Mouse (Mus musculus): Measurements from ENCODE around the gene Zswim4. TPM values are rescaled to one million over a fixed set of nuclear protein-coding genes. Genes with fewer than 3 reads are reported as not detected.

Gene Zswim4
- polyA plus RNA-seq, 1 experiment from 2014 or later, result 41.1 TPM

DNA sequence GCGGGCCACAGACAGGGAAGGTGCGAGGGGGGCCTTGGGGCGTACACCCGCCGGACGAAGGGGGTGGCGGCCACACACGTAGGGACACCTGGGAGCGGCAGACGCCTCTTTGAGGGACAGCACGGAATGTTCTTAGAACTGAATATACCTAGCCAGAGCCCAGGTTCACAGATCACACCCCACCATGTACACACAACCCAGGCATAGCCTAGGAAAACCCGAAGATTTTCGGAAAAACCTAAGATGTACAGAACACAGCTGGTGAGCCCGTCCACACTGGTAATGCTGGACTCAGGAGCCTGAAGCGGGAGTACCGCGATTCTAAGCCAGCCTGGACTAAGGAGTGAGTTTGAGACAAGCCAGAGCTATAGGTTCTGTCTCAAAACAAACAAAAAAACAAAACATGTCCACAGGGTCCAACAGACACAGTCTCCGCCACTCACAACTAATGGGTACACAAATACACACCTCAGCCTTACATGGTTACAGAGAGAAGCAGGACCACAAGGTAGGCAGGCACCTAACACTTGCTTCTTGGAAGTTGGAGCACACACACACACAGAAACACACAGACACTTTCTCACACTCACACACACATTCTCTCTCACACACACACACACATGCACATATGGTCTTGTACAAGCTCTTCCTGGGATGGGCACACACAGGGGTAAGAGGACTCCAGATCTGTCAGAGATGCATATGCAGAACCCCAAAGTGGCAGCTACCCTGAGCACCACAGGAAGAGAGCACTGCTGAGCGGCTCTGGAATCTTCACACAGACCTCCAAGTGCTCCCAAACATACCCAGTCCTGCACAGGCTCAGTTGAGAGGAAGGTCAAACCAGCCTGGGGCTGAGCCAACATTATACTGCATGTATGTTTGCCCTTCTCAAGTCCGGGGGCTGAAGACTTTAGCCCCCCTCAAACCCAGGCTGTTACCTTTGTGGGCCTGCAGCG lies 52.5 kb downstream of the Zswim4 start:
- WGBS, result 13% methylated on average over 21 of the region's 21 CpGs
- H3K27me3 ChIP-seq, result no peaks in the 10 kb centered on the region; the same call in 1 of the 2 replicates
- no peaks in the 10 kb centered on the region for H3K36me3 ChIP-seq
- peak overlapping the region; percentile 82 for H3K4me2 ChIP-seq (replicated peaks)
- H3K4me3 ChIP-seq, result peak overlapping the region; percentile 78
- no peaks in the 10 kb centered on the region for H3K9me3 ChIP-seq
- peak overlapping the region; percentile 96 for H3K27ac ChIP-seq (replicated peaks)
- peak; percentile 27 for ATAC-seq (replicated peaks)
- H3K9ac ChIP-seq (replicated peaks), result peak overlapping the region; percentile 98
- peaks cover 54% of the 10 kb centered on the region for H3K4me1 ChIP-seq

DNA sequence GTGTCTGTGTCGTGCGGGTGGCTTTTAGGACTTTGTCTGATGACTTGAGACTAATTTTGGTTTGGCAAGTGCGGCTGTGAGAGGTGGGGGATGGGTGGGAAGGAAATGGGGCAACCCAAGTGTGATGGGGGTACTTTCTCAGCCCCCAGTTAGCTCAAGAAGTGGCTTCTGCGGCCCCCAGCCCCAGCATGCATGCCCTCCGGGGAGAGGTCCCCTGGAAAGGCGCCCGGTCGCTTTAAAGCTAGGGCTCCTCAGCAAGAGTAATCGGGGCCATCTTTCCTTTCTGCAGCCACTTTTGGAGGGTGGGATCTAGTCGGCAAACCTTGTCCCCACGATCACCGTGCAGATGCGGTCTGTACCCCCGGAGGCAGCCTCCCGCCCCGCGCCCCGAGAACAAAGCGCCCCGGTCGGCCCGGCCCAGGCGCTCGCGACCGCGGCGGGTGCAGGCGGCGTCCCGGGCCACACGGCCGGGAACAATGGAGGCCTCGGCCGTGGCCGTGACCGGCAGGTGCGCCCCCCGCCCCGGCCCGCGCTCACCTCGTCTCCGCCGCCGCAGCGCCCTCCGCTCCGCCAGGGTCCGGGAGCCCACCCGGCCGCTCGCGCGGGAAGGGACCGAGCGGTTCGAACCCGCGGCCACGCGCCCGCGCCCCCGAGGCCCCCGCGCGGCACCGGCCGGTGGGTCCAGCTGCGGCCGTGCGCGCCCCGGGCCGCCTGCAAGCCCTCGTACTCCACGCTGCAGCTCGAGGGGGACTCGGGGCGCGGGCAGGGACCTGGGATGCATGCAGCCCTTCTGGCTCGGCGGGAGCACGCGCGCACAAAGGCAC lies 53.4 kb downstream of the Zswim4 start:
- H3K4me1 ChIP-seq, result peaks cover 57% of the 10 kb centered on the region
- peak overlapping the region; percentile 98 for H3K9ac ChIP-seq (replicated peaks)
- peak; percentile 39 for ATAC-seq (replicated peaks)
- H3K36me3 ChIP-seq, result no peaks in the 10 kb centered on the region
- peak overlapping the region; percentile 78 for H3K4me3 ChIP-seq
- WGBS, result under 1% methylated on average over 77 of the region's 87 CpGs
- H3K4me2 ChIP-seq (replicated peaks), result peak overlapping the region; percentile 82
- H3K9me3 ChIP-seq, result no peaks in the 10 kb centered on the region
- H3K27ac ChIP-seq (replicated peaks), result peak overlapping the region; percentile 96
- no peaks in the 10 kb centered on the region; the same call in 1 of the 2 replicates for H3K27me3 ChIP-seq

DNA sequence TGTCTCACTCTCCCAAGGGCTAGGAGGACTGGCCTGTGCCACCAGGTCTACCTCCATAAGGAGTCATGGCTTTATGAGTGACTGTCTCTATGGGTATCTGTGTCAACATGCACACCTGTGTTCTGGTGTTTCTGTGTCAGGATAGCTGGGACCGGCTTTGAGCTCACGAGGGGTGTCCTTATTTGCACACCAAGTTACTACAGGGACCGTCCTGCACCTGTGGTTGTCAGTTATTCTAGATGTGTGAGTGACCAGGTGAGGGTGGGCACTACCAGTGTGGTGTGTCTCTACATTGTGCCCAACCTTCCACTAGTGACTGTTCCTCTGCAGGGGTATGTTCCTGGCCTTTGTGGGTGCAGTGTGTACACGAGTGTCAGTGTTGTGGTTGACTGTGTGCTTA lies 54.0 kb downstream of the Zswim4 start:
- 38% methylated on average over 4 of the region's 4 CpGs for WGBS
- 0 out of 2 replicates have a peak, but pooled peaks have one; percentile 4 for ATAC-seq (replicated peaks)
- H3K9ac ChIP-seq (replicated peaks), result peak overlapping the region; percentile 98
- no peaks in the 10 kb centered on the region for H3K9me3 ChIP-seq
- H3K27ac ChIP-seq (replicated peaks), result peak overlapping the region; percentile 96
- peak overlapping the region; percentile 78 for H3K4me3 ChIP-seq
- no peaks in the 10 kb centered on the region for H3K36me3 ChIP-seq
- H3K4me1 ChIP-seq, result peaks cover 61% of the 10 kb centered on the region
- H3K4me2 ChIP-seq (replicated peaks), result peak overlapping the region; percentile 82
- H3K27me3 ChIP-seq, result no peaks in the 10 kb centered on the region; the same call in 1 of the 2 replicates

DNA sequence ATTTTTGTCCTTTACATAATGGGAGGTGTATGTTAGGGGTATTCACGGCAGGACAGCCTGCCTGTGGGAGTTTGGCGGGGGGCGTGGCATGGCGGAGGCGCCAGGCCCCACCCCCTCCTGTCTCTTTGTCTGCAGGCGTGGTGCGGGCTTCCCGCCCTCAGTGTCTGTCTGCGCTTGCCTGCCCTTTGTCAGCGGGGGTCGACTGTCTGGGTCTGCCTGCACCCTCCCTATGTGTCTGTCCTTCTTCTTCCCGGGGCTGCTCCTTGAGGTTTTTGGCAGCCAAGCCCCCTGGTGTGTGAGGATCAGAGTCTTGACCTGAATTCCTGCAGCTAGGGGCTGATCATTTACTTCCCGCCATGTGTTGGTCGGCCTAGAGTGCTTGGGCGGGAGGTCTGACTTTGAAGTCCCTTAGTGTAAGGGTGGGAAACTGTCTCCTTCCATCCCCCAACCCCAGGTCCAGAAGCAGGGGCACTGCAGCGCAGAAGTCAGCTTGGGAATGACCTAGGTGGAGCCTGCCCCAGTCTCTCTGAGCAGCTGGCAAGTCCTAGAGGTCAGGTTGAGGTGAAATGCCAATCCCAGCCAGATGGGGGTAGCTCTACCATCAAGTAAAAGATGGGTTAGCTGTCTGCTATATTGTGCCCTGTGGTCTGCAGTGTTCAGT lies 56.2 kb downstream of the Zswim4 start:
- H3K9me3 ChIP-seq, result no peaks in the 10 kb centered on the region
- peaks cover 57% of the 10 kb centered on the region for H3K4me1 ChIP-seq
- WGBS, result under 1% methylated on average over 16 of the region's 16 CpGs
- no peaks in the 10 kb centered on the region for H3K27me3 ChIP-seq
- peak overlapping the region; percentile 53 for H3K9ac ChIP-seq (replicated peaks)
- peak overlapping the region; percentile 70 for H3K4me2 ChIP-seq (replicated peaks)
- no peaks in the 10 kb centered on the region for H3K36me3 ChIP-seq
- peak; percentile 63 for ATAC-seq (replicated peaks)
- H3K27ac ChIP-seq (replicated peaks), result peak overlapping the region; percentile 83
- H3K4me3 ChIP-seq, result peak overlapping the region; percentile 35

DNA sequence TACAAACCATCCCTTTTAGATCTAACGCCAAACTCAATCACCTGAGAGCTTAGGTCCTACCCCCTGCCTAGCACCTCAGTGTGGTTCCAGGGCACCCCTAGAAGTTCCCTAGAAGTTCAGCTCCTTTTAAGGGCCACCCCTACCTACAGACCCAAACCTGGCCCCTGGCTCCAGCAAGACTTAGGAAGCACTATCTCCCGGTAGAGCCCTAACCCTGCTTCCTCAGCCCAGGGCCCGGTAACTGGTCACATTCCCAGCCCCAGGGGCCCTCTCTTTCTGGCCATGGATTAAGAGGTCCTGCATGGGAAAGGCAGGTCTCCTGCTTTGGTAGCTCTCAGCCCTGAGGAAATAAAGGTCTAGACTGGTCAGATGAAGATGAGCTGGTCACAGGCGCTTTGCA lies 56.9 kb downstream of the Zswim4 start:
- peak overlapping the region; percentile 35 for H3K4me3 ChIP-seq
- peaks cover 57% of the 10 kb centered on the region for H3K4me1 ChIP-seq
- no peaks in the 10 kb centered on the region for H3K9me3 ChIP-seq
- peak overlapping the region; percentile 70 for H3K4me2 ChIP-seq (replicated peaks)
- H3K27ac ChIP-seq (replicated peaks), result peak overlapping the region; percentile 83
- peaks cover 5% of the 10 kb centered on the region; the same call in 1 of the 2 replicates for H3K36me3 ChIP-seq
- no peaks in the 10 kb centered on the region for H3K27me3 ChIP-seq
- ATAC-seq (replicated peaks), result no peak; the same call in 1 of the 2 replicates
- 9% methylated on average over 4 of the region's 4 CpGs for WGBS
- peak overlapping the region; percentile 53 for H3K9ac ChIP-seq (replicated peaks)

DNA sequence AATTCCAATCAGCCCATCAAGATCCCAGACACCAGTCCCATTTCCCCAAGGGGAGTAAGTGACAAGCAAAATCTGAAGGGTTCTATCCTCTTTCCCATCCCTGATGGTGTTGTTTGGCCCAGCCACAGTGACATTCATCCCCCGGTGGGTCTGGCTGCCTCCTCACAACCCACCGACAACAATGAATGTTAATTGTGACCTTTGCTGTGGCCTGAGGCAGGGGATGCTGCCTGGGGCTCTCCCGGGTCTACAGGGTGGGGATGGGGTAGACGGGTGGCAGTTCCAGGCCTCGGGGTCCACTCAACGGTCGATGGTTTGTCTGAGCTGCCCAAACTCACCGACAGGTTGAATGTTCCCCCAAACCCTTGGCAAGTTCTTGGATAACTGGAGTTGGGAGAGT lies 58.3 kb downstream of the Zswim4 start:
- Histone ChIP-seq H3K4me2 (replicated peaks) (no peak overlapping the region), H3K27me3 (no peaks in the 10 kb centered on the region), H3K27ac (replicated peaks) (no peak overlapping the region), H3K9me3 (no peaks in the 10 kb centered on the region), H3K4me1 (peaks cover 46% of the 10 kb centered on the region), H3K9ac (replicated peaks) (no peak overlapping the region), H3K4me3 (no peak overlapping the region), H3K36me3 (peaks cover 9% of the 10 kb centered on the region)
- 82% methylated on average over 8 of the region's 8 CpGs for WGBS
- no peak for ATAC-seq (replicated peaks)

DNA sequence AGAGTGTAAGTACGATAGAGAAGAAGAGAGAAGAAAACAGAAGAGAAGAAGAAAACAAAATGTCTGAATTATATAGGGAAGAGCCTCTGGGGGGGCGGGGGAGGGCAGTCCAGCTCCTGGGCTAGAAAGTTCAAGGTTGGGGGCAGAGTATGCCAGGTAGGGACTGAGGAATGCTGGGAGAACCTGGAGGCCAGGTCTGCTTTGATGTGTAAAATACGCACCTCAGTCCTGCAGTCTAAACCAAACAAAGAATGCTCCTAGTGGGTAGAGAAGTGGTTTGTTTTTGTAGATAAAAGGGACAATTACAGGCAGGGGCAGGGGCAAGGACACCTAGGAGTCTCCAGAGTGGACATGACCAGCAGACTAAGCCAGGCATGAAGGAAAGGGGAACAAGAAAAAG lies 59.5 kb downstream of the Zswim4 start:
- Histone ChIP-seq H3K27me3 (no peaks in the 10 kb centered on the region), H3K4me2 (replicated peaks) (no peak overlapping the region), H3K9ac (replicated peaks) (no peak overlapping the region), H3K4me3 (no peak overlapping the region), H3K4me1 (peaks cover 40% of the 10 kb centered on the region), H3K36me3 (peaks cover 20% of the 10 kb centered on the region), H3K9me3 (no peaks in the 10 kb centered on the region), H3K27ac (replicated peaks) (no peak overlapping the region)
- 95% methylated on average over 3 of the region's 3 CpGs for WGBS
- no peak for ATAC-seq (replicated peaks)

DNA sequence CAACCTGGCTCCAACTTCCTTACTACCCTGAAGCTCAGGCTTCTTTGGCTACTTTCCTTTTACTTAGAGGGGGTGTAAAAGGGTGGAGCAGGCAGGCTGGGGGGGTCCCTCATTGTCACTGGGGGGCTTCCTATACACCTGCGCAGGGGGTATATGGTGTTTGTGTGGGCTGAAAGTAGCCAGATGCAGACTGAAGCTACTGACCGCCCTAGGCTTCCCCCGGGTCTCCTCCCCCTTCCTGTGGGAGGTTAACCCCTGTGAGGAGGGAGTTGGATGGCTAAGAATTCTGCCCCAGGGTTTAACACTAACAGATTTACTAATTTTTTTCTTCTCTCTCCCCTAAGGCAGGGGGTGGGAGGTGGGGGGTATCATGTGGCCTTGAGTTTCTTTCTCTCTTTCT lies 60.3 kb downstream of the Zswim4 start:
- no peak for ATAC-seq (replicated peaks)
- H3K4me2 ChIP-seq (replicated peaks), result no peak overlapping the region
- H3K27me3 ChIP-seq, result no peaks in the 10 kb centered on the region
- H3K36me3 ChIP-seq, result peaks cover 28% of the 10 kb centered on the region
- 52% methylated on average over 3 of the region's 3 CpGs for WGBS
- H3K9me3 ChIP-seq, result no peaks in the 10 kb centered on the region
- H3K4me1 ChIP-seq, result peaks cover 32% of the 10 kb centered on the region
- no peak overlapping the region for H3K27ac ChIP-seq (replicated peaks)
- no peak overlapping the region for H3K4me3 ChIP-seq
- no peak overlapping the region for H3K9ac ChIP-seq (replicated peaks)

DNA sequence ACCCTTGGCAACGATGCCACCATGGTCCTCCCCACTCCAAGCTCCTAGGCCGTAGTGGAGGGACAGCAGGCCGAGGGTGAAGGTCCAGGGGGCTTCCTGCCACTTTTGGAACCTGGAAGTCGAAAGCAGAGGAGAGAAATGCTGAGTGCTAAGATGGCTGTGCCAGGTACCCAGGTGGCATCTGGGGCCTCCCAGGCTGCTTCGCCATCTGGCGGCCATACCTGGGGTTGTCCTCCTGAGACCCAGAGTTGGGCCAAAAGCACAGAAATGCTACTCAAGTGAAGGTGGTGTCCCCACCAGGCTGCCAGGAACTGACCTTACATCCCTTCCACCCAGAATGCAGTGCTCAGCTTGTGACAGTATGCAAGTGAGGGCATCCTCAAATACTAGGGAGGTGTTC lies 63.0 kb downstream of the Zswim4 start:
- no peak overlapping the region for H3K4me3 ChIP-seq
- H3K4me2 ChIP-seq (replicated peaks), result no peak overlapping the region
- no peaks in the 10 kb centered on the region for H3K9me3 ChIP-seq
- no peak overlapping the region for H3K27ac ChIP-seq (replicated peaks)
- no peak for ATAC-seq (replicated peaks)
- H3K9ac ChIP-seq (replicated peaks), result no peak overlapping the region
- H3K27me3 ChIP-seq, result no peaks in the 10 kb centered on the region
- peaks cover 7% of the 10 kb centered on the region; the same call in 1 of the 2 replicates for H3K4me1 ChIP-seq
- peaks cover 28% of the 10 kb centered on the region for H3K36me3 ChIP-seq
- 79% methylated on average over 6 of the region's 6 CpGs for WGBS

DNA sequence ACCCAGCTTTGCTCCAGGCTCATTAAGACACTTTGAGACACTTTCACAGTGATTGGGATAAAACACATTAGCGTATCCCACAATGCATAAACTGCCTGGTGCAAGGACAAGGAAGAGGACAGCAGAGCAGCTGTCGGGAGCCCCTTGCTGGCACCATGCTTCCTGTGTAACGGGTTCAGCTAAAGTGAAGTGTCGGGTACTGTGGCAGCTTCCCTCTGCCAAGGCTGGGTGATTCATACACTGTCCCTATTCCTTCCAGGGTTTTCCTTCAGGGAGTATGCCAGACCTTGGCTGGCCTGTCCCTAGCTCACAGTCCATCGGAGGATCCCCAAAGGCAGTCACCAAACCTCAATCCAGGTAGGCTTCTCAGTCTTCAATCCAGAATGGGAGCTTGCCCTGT lies 66.8 kb downstream of the Zswim4 start:
- no peak overlapping the region for H3K9ac ChIP-seq (replicated peaks)
- H3K9me3 ChIP-seq, result no peaks in the 10 kb centered on the region
- no peaks in the 10 kb centered on the region for H3K4me1 ChIP-seq
- H3K4me2 ChIP-seq (replicated peaks), result no peak overlapping the region
- no peak for ATAC-seq (replicated peaks)
- H3K36me3 ChIP-seq, result peaks cover 24% of the 10 kb centered on the region
- H3K27ac ChIP-seq (replicated peaks), result no peak overlapping the region
- 84% methylated on average over 5 of the region's 5 CpGs for WGBS
- H3K27me3 ChIP-seq, result no peaks in the 10 kb centered on the region
- H3K4me3 ChIP-seq, result no peak overlapping the region

DNA sequence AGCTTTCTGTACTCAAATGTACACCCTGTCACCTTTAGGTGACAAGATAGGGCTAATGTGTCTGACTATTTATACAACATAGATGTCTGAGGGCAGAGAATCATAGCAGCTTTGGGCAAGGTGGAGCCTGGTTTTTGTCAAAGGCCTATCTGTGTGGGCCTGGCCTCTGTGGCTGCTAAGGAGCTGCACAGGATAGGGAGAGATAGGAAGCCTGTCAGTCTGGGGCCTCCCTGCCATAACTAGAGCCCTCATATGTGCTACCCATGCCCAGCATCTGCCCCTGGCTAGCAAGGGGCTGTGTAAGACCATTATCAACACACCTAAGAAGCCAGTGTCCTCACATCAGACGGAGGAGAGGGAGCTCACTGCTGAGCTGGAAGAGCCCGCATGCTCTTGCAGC lies 69.2 kb downstream of the Zswim4 start:
- ATAC-seq (replicated peaks), result no peak
- Histone ChIP-seq H3K27ac (replicated peaks) (no peak overlapping the region), H3K9me3 (no peaks in the 10 kb centered on the region), H3K4me1 (no peaks in the 10 kb centered on the region), H3K9ac (replicated peaks) (no peak overlapping the region), H3K4me2 (replicated peaks) (no peak overlapping the region), H3K27me3 (no peaks in the 10 kb centered on the region), H3K4me3 (no peak overlapping the region), H3K36me3 (peaks cover 11% of the 10 kb centered on the region; the same call in 1 of the 2 replicates)
- 93% methylated on average over 2 of the region's 2 CpGs for WGBS
